Mouse (Mus musculus) adrenal gland, postnatal 0 days (tissue): ENCODE measurements around the gene Nsfl1c. TPM values are rescaled to one million over a fixed set of nuclear protein-coding genes. Genes with fewer than 3 reads are reported as not detected.

Experiments
- polyA plus RNA-seq: library from polyadenylated mRNA; unstranded; fragments of >200 nt; fragmentation: Nextera tagmentation; extraction: Ambion mirVana; gene quantifications from 2 replicates; pipeline ENCODE4 v1.2.1, GENCODE M21; 2015

Gene Nsfl1c
- polyA plus RNA-seq, result 163 and 174 TPM in 2 replicates

DNA sequence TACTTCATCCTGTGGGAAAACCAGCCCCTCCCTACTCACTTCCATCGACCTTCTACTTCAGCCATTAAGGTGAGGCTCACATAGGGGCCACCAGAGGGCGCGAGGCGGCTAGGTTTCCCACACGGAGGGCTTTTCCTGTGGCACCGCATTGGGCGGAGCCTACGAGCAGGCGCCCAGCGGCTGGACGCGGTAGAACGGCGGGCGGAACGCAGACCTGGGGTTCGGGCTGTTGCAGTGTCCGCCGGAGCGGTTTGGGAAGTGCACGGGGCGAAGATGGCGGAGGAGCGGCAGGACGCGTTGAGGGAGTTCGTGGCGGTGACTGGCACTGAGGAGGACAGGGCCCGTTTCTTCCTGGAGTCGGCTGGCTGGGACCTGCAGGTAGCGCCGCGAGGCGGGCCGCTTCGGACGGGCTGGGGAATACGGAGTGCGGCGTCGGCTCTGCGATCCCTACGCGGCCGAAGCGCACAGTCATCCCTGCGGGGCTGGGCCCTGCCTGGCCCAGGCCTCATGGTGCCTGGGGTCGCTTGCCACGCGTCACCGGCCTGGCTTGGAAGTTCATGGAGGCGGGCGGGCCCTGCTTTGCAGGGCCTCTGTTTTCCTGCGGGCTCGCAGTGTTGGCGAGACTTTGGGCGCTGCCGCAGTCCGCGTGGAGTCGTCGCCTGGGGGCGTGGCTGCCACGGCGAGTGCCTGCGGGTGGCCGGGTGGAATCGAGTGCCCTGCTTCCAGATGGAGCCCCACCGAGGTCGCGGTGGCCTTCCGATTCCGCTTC, at the start of gene Nsfl1c:
Nsfl1c (plus strand) TSS at position 148 of the 769 bp plus-strand sequence.

GRCm38 (mm10) chr2:151476053-151476452, 17.9 kb upstream of the Nsfl1c start, which contains the start of gene 4921509C19Rik:
Gene 4921509C19Rik, minus strand, starts transcription at chr2:151476153.

GRCm38 (mm10) chr2:151542323-151543062, 48.5 kb downstream of the Nsfl1c start, which contains the start of gene Fkbp1a:
Gene Fkbp1a, plus strand, starts transcription at chr2:151542483.

Other genes starting within 250 kb of the Nsfl1c start
- not detected in 2 replicates for gene 4921509C19Rik, start 18.0 kb upstream of the Nsfl1c start, polyA plus RNA-seq
- 289 and 348 TPM in 2 replicates for gene Fkbp1a, start 48.3 kb downstream of the Nsfl1c start, polyA plus RNA-seq
- gene Sdcbp2, start 78.4 kb downstream of the Nsfl1c start, polyA plus RNA-seq, result 1.1 and 1.9 TPM in 2 replicates
- 1.7 and 4.7 TPM in 2 replicates for gene Snph, start 138.4 kb downstream of the Nsfl1c start, polyA plus RNA-seq
- gene Rad21l, start 174.4 kb downstream of the Nsfl1c start, polyA plus RNA-seq, result not detected in 2 replicates
- gene Tmem74b, start 207.8 kb downstream of the Nsfl1c start, polyA plus RNA-seq, result 1.1 and 2.2 TPM in 2 replicates